In genomic region chr9:29428322-29428721, GRCm38 (mm10) we compare ENCODE assay signal across 9 mouse cellular contexts.
A peak's percentile ranks its signal among the peaks of the same experiment; 100 is the strongest.
DNase-seq lines count a peak whose midpoint lies in the region; ATAC-seq and TF ChIP-seq lines count a peak whose summit lies in the region.
"Had no signal": no experiment of that assay in that cellular context is flagged by ENCODE, and none has a peak within 500 bp of the region (broad histone marks: within the 10 kb centered on the region; RNA-seq: fewer than 3 reads in every experiment).

No protein-coding gene starts in this region.

- WGBS in liver, postnatal 0 days (ENCODE audit: insufficient replicate concordance): 39% methylated on average over 7 of the region's 7 CpGs
- WGBS in embryonic facial prominence, embryonic 13.5 days: 15% methylated on average over 7 of the region's 7 CpGs
- 11% methylated on average over 7 of the region's 7 CpGs for WGBS in hindbrain, embryonic 13.5 days

- H3K9me3 ChIP-seq in liver, postnatal 0 days (ENCODE audit: low read length): no peaks in the 10 kb centered on the region
- no peaks in the 10 kb centered on the region for H3K9me3 ChIP-seq in embryonic facial prominence, embryonic 13.5 days
- H3K9me3 ChIP-seq in hindbrain, embryonic 13.5 days: no peaks in the 10 kb centered on the region
- H3K9me3 ChIP-seq: midbrain, embryonic 12.5 days had no signal

- H3K9ac ChIP-seq in liver, postnatal 0 days (replicated peaks): no peak overlapping the region
- H3K9ac ChIP-seq in embryonic facial prominence, embryonic 13.5 days: no peak overlapping the region
- H3K9ac ChIP-seq in hindbrain, embryonic 13.5 days: no peak overlapping the region; the same call in 1 of the 2 replicates
- H3K9ac ChIP-seq: midbrain, embryonic 12.5 days had no signal

- H3K36me3 ChIP-seq in liver, postnatal 0 days (replicated peaks; ENCODE audit: insufficient read depth, low read length): no peaks in the 10 kb centered on the region
- no peaks in the 10 kb centered on the region for H3K36me3 ChIP-seq in embryonic facial prominence, embryonic 13.5 days
- H3K36me3 ChIP-seq in hindbrain, embryonic 13.5 days: no peaks in the 10 kb centered on the region
- H3K36me3 ChIP-seq: midbrain, embryonic 12.5 days had no signal

- no peak for TF ChIP-seq EP300 in liver, postnatal 0 days (IDR thresholded peaks at IDR 0.05; ENCODE audit: low read depth)

- no peak overlapping the region for H3K27ac ChIP-seq in liver, postnatal 0 days (ENCODE audit: low read depth)
- H3K27ac ChIP-seq in embryonic facial prominence, embryonic 13.5 days: no peak overlapping the region
- peak overlapping the region; percentile 61 for H3K27ac ChIP-seq in hindbrain, embryonic 13.5 days
- H3K27ac ChIP-seq: midbrain, embryonic 12.5 days had no signal

- H3K27me3 ChIP-seq in liver, postnatal 0 days (ENCODE audit: insufficient read depth, low read length): no peaks in the 10 kb centered on the region
- H3K27me3 ChIP-seq in embryonic facial prominence, embryonic 13.5 days: 0 out of 2 replicates have a peak, but pooled peaks cover 5% of the 10 kb centered on the region
- no peaks in the 10 kb centered on the region for H3K27me3 ChIP-seq in hindbrain, embryonic 13.5 days

- no peaks in the 10 kb centered on the region for H3K4me1 ChIP-seq in liver, postnatal 0 days (ENCODE audit: insufficient read depth)
- H3K4me1 ChIP-seq in embryonic facial prominence, embryonic 13.5 days: peaks cover 16% of the 10 kb centered on the region; the same call in 1 of the 2 replicates
- H3K4me1 ChIP-seq in hindbrain, embryonic 13.5 days (replicated peaks): peaks cover 21% of the 10 kb centered on the region

- no peak for TF ChIP-seq CTCF in liver, postnatal 0 days (IDR thresholded peaks at IDR 0.05; ENCODE audit: low read depth)

- DNase-seq in liver: peak; percentile 37
- no peak for DNase-seq in liver, postnatal 0 days
- peak; percentile 77 for DNase-seq in mesoderm, embryonic 11.5 days (ENCODE audit: low read depth, low spot score)
- no peak for DNase-seq in layer of hippocampus, adult 11-12 months (ENCODE audit: low spot score)
- no peak for DNase-seq in urinary bladder, adult 2 months (ENCODE audit: low spot score)
- no peak for DNase-seq in T-cell, adult 2 months (ENCODE audit: low spot score)

- H3K4me2 ChIP-seq in liver, postnatal 0 days (ENCODE audit: low read depth, low read length): no peak overlapping the region
- peak overlapping the region; percentile 30 for H3K4me2 ChIP-seq in embryonic facial prominence, embryonic 13.5 days
- H3K4me2 ChIP-seq in hindbrain, embryonic 13.5 days: no peak overlapping the region
- H3K4me2 ChIP-seq: midbrain, embryonic 12.5 days had no signal

- H3K4me3 ChIP-seq in liver, postnatal 0 days (ENCODE audit: low read depth, low read length): no peak overlapping the region
- H3K4me3 ChIP-seq in embryonic facial prominence, embryonic 13.5 days: no peak overlapping the region
- H3K4me3 ChIP-seq in hindbrain, embryonic 13.5 days: no peak overlapping the region
- H3K4me3 ChIP-seq: midbrain, embryonic 12.5 days had no signal

- no peak for ATAC-seq in liver, postnatal 0 days
- no peak for ATAC-seq in embryonic facial prominence, embryonic 13.5 days (ENCODE audit: insufficient number of reproducible peaks, insufficient read depth, low FRiP score, low TSS enrichment, low read depth)
- ATAC-seq in hindbrain, embryonic 13.5 days (ENCODE audit: low FRiP score): peak; percentile 43; the same call in 1 of the 2 replicates

Comparison
In these comparisons a context has a peak if more than half of its experiments do, and no peak if none do; other contexts are left out.
1. DNase-seq: peak in liver (single experiment) and mesoderm, embryonic 11.5 days (single experiment); none in liver, postnatal 0 days (single experiment), layer of hippocampus, adult 11-12 months (single experiment), urinary bladder, adult 2 months (single experiment) and T-cell, adult 2 months (single experiment).